Comparison of ENCODE assay signal across 32 mouse cellular contexts in the genomic region with DNA sequence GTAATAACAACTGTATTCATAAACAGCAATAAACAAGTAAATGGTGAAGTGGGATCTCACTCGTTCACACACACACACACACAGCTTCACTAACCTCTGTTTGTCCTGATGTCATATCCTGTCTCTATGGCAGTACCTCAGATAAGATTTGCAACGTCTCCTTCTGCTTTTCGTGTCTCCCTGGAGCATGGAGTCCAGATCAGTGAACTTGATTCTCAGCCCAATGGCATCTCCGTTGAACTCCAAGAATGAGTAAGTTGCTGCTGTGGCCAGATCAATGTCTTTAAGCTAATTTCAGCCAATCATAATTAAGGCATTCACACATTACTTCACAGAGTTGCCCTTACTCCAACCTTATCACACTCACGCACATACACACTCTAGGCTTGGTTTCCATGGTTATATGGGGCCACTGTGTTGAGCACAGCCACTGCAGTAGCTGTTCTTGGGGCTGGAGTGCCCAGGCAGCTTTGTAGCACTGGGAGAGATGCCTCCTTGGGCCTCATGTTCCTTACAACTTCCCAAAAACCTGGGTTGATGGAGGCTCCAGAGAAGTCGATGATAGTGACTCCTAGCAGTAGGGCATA.
DNase-seq lines count a peak whose midpoint lies in the region; ATAC-seq and TF ChIP-seq lines count a peak whose summit lies in the region.
"Had no signal": no experiment of that assay in that cellular context is flagged by ENCODE, and none has a peak within 500 bp of the region (broad histone marks: within the 10 kb centered on the region; RNA-seq: fewer than 3 reads in every experiment).

No protein-coding gene starts in this region.

- no peaks in the 10 kb centered on the region for H3K9me3 ChIP-seq in forebrain, embryonic 11.5 days (ENCODE audit: control insufficient read depth, low read length)
- H3K9me3 ChIP-seq in forebrain, postnatal 0 days (ENCODE audit: low read length) = no peaks in the 10 kb centered on the region
- no peaks in the 10 kb centered on the region for H3K9me3 ChIP-seq in MEL (replicated peaks; ENCODE audit: insufficient read depth, low read length)
- H3K9me3 ChIP-seq in liver, embryonic 15.5 days (replicated peaks) = no peaks in the 10 kb centered on the region
- H3K9me3 ChIP-seq: embryonic facial prominence, embryonic 13.5 days; hindbrain, embryonic 13.5 days; limb, embryonic 12.5 days; midbrain, embryonic 13.5 days; neural tube, embryonic 15.5 days had no signal

- DNase-seq in forebrain, embryonic 11.5 days (ENCODE audit: low spot score) = peak; percentile 23
- DNase-seq in forebrain, postnatal 0 days = no peak
- DNase-seq in MEL (ENCODE audit: low read depth, low spot score) (peak; percentile 78), liver (peak; percentile 33)
- DNase-seq in cerebellum, adult 11-12 months = no peak
- no peak for DNase-seq in kidney, adult 11 months
- DNase-seq in left cerebral cortex, adult 18-20 months (ENCODE audit: low spot score in 2 of 2) = no peak
- DNase-seq: adrenal gland, adult 8-10 months; cerebellum, adult 18-20 months; cerebellum, postnatal 10 days; gastrocnemius, postnatal 25 days; heart, adult 11 months; heart, postnatal 4 days; kidney, adult 18-20 months; layer of hippocampus, postnatal 36 days; lung, adult 18-20 months; lung, postnatal 4 days; retina, postnatal 1 day; right cerebral cortex, postnatal 14 days; thymus, adult 18-20 months; thymus, postnatal 36 days had no signal

- no peaks in the 10 kb centered on the region for H3K36me3 ChIP-seq in forebrain, embryonic 11.5 days (ENCODE audit: control insufficient read depth, insufficient read depth, low read length)
- no peaks in the 10 kb centered on the region for H3K36me3 ChIP-seq in forebrain, postnatal 0 days (ENCODE audit: insufficient read depth)
- peaks cover 0 to 6% of the 10 kb centered on the region in 2 experiments; a peak in 2 of 4 replicates for H3K36me3 ChIP-seq in MEL (ENCODE audit: control insufficient read depth in 1 of 2, insufficient read depth in 2 of 2, low read length in 2 of 2)
- H3K36me3 ChIP-seq in liver, embryonic 15.5 days (replicated peaks) = no peaks in the 10 kb centered on the region
- H3K36me3 ChIP-seq: embryonic facial prominence, embryonic 13.5 days; hindbrain, embryonic 13.5 days; limb, embryonic 12.5 days; midbrain, embryonic 13.5 days; neural tube, embryonic 15.5 days had no signal

- no peak overlapping the region for H3K27ac ChIP-seq in forebrain, embryonic 11.5 days (ENCODE audit: low read depth, low read length)
- no peak overlapping the region for H3K27ac ChIP-seq in forebrain, postnatal 0 days (ENCODE audit: low read depth, low read length)
- H3K27ac ChIP-seq in MEL (ENCODE audit: control insufficient read depth, low read depth, low read length) = peak overlapping the region; percentile 34
- H3K27ac ChIP-seq in liver, embryonic 15.5 days (replicated peaks) = peak overlapping the region; percentile 72
- H3K27ac ChIP-seq: embryonic facial prominence, embryonic 13.5 days; hindbrain, embryonic 13.5 days; kidney, postnatal 0 days; limb, embryonic 12.5 days; midbrain, embryonic 13.5 days; neural tube, embryonic 15.5 days had no signal

- TF ChIP-seq CTCF in forebrain, postnatal 0 days (IDR thresholded peaks at IDR 0.05; ENCODE audit: low read depth) = no peak
- no peak for TF ChIP-seq CTCF in MEL (IDR thresholded peaks at IDR 0.05 in 2 of 3, conservative IDR thresholded peaks at IDR 0.05 in 1 of 3; ENCODE audit: control insufficient read depth in 1 of 3, insufficient read depth in 1 of 3, low read depth in 2 of 3, low read length in 3 of 3, poor library complexity in 1 of 3, severe bottlenecking in 1 of 3)

- TF ChIP-seq EP300 in MEL (IDR thresholded peaks at IDR 0.05; ENCODE audit: low read depth in 1 of 2, low read length in 2 of 2) = peak; percentile 40 to 59; a peak in 3 of 4 replicates

- no peak overlapping the region for H3K4me3 ChIP-seq in forebrain, embryonic 11.5 days (ENCODE audit: low read depth, low read length)
- no peak overlapping the region for H3K4me3 ChIP-seq in forebrain, postnatal 0 days (ENCODE audit: low read depth, low read length)
- H3K4me3 ChIP-seq in MEL (ENCODE audit: control insufficient read depth in 1 of 2, insufficient read depth in 1 of 2, low read depth in 2 of 2, low read length in 2 of 2) = no peak overlapping the region
- H3K4me3 ChIP-seq in liver, embryonic 15.5 days (replicated peaks) = peak overlapping the region; percentile 41
- H3K4me3 ChIP-seq: embryonic facial prominence, embryonic 13.5 days; hindbrain, embryonic 13.5 days; limb, embryonic 12.5 days; midbrain, embryonic 13.5 days; neural tube, embryonic 15.5 days had no signal

- TF ChIP-seq RAD21 in MEL (IDR thresholded peaks at IDR 0.05; ENCODE audit: low read depth, low read length) = no peak

- no peak overlapping the region for H3K9ac ChIP-seq in forebrain, embryonic 11.5 days (ENCODE audit: low read length)
- no peak overlapping the region for H3K9ac ChIP-seq in forebrain, postnatal 0 days
- H3K9ac ChIP-seq in MEL (ENCODE audit: control insufficient read depth, low read depth, low read length, poor library complexity, severe bottlenecking) = no peak overlapping the region
- no peak overlapping the region for H3K9ac ChIP-seq in liver, embryonic 15.5 days
- H3K9ac ChIP-seq: embryonic facial prominence, embryonic 13.5 days; hindbrain, embryonic 13.5 days; limb, embryonic 12.5 days; midbrain, embryonic 13.5 days; neural tube, embryonic 15.5 days had no signal

- no peak for ATAC-seq in forebrain, embryonic 11.5 days (replicated peaks; ENCODE audit: low FRiP score)
- ATAC-seq in forebrain, postnatal 0 days = no peak
- peak; percentile 99 for ATAC-seq in liver, embryonic 15.5 days (ENCODE audit: insufficient read depth)
- ATAC-seq: activated CD4-positive, CD25-positive, alpha-beta regulatory T cell, adult 4 months; forebrain, embryonic 14.5 days; lung, postnatal 0 days; midbrain, embryonic 13.5 days had no signal

- no peak for TF ChIP-seq POLR2A in MEL (IDR thresholded peaks at IDR 0.05; ENCODE audit: control insufficient read depth in 1 of 2, insufficient read depth in 1 of 2, low read depth in 1 of 2, low read length in 2 of 2, poor library complexity in 1 of 2)

- H3K4me1 ChIP-seq in forebrain, embryonic 11.5 days (replicated peaks; ENCODE audit: control insufficient read depth, insufficient read depth, low read length) = no peaks in the 10 kb centered on the region
- no peaks in the 10 kb centered on the region for H3K4me1 ChIP-seq in forebrain, postnatal 0 days (ENCODE audit: insufficient read depth)
- H3K4me1 ChIP-seq in MEL (ENCODE audit: control insufficient read depth in 1 of 2, insufficient read depth in 2 of 2, low read length in 2 of 2) = peaks cover 0 to 8% of the 10 kb centered on the region in 2 experiments; a peak in 3 of 4 replicates
- H3K4me1 ChIP-seq in liver, embryonic 15.5 days (replicated peaks) = 0 out of 2 replicates have a peak, but pooled peaks cover 5% of the 10 kb centered on the region
- H3K4me1 ChIP-seq: embryonic facial prominence, embryonic 13.5 days; hindbrain, embryonic 13.5 days; limb, embryonic 12.5 days; midbrain, embryonic 13.5 days; neural tube, embryonic 15.5 days had no signal

- no peak overlapping the region for H3K4me2 ChIP-seq in forebrain, embryonic 11.5 days (ENCODE audit: low read depth, low read length, severe bottlenecking)
- no peak overlapping the region for H3K4me2 ChIP-seq in forebrain, postnatal 0 days (ENCODE audit: low read depth)
- peak overlapping the region; percentile 47 for H3K4me2 ChIP-seq in liver, embryonic 15.5 days
- H3K4me2 ChIP-seq: embryonic facial prominence, embryonic 13.5 days; heart, embryonic 11.5 days; hindbrain, embryonic 13.5 days; limb, embryonic 12.5 days; midbrain, embryonic 13.5 days; neural tube, embryonic 15.5 days had no signal

- H3K79me2 ChIP-seq in MEL (ENCODE audit: control insufficient read depth, insufficient read depth, low read length, poor library complexity) = no peaks in the 10 kb centered on the region

- WGBS in forebrain, embryonic 11.5 days = 84% methylated on average over 6 of the region's 6 CpGs
- WGBS in forebrain, postnatal 0 days = 88% methylated on average over 6 of the region's 6 CpGs
- WGBS in liver, embryonic 15.5 days (ENCODE audit: insufficient replicate concordance) = 43% methylated on average over 6 of the region's 6 CpGs

- no peaks in the 10 kb centered on the region for H3K27me3 ChIP-seq in forebrain, embryonic 11.5 days (ENCODE audit: control insufficient read depth, insufficient read depth, low read length)
- no peaks in the 10 kb centered on the region for H3K27me3 ChIP-seq in forebrain, postnatal 0 days (ENCODE audit: insufficient read depth, low read length)
- no peaks in the 10 kb centered on the region for H3K27me3 ChIP-seq in MEL (ENCODE audit: control insufficient read depth in 1 of 2, insufficient read depth in 2 of 2, low read length in 2 of 2)
- no peaks in the 10 kb centered on the region for H3K27me3 ChIP-seq in liver, embryonic 15.5 days
- H3K27me3 ChIP-seq: embryonic facial prominence, embryonic 13.5 days; hindbrain, embryonic 13.5 days; limb, embryonic 12.5 days; midbrain, embryonic 13.5 days; neural tube, embryonic 15.5 days had no signal

TF ChIP-seq in MEL, 35 proteins besides CTCF, POLR2A, EP300 and RAD21:
- peak; percentile 60 for TF ChIP-seq GATA1 (IDR thresholded peaks at IDR 0.05; ENCODE audit: low read depth, low read length)
- TF ChIP-seq HCFC1 (IDR thresholded peaks at IDR 0.05; ENCODE audit: low read depth, low read length) = no peak
- peak; percentile 26 for TF ChIP-seq TAL1 (IDR thresholded peaks at IDR 0.05; ENCODE audit: low read length)

Comparison
In these comparisons a context has a peak if more than half of its experiments do, and no peak if none do; other contexts are left out.
1. DNase-seq: peak in forebrain, embryonic 11.5 days (single experiment), MEL (single experiment) and liver (single experiment); none in forebrain, postnatal 0 days (single experiment), cerebellum, adult 11-12 months (single experiment), kidney, adult 11 months (single experiment) and left cerebral cortex, adult 18-20 months (0 of 2).
2. H3K27ac ChIP-seq: peak in MEL (single experiment) and liver, embryonic 15.5 days (single experiment); none in forebrain, embryonic 11.5 days (single experiment) and forebrain, postnatal 0 days (single experiment).